Mouse (Mus musculus) small intestine, adult 2 months (tissue): Measurements from ENCODE around the gene Dnajc25.

Experiments used
- CTCF ChIP-seq: fragments of 200-500 bp; IDR thresholded peaks from 2 replicates; pipeline ENCODE4 v1.5.1; 2012; ENCODE audit warnings: low read depth, mild to moderate bottlenecking, control low read depth, inconsistent platforms, low read length, moderate library complexity, mixed read lengths; ENCODE audit not compliant: insufficient replicate concordance, insufficient read length; ENCODE audit errors: extremely low read depth
- POLR2A ChIP-seq: fragments of 200-500 bp; IDR thresholded peaks from 2 replicates; pipeline ENCODE4 v1.6.1; 2012; ENCODE audit warnings: low read depth, mild to moderate bottlenecking, control low read depth, inconsistent platforms, low read length, moderate library complexity

- TF ChIP-seq CTCF (no peak), POLR2A (no peak)
Measured at GRCm38 (mm10) chr4:58981421-58981820, 13.4 kb upstream of the Dnajc25 start.
